Mouse (Mus musculus): ENCODE data around the gene Celf1.

Gene Celf1

GRCm38 (mm10) chr2:91065544-91065943 is 125.4 kb downstream of the Celf1 start:
- DNase-seq, result peak in 1 of 2 experiments; percentile 56

- no peak for DNase-seq
Measured at GRCm38 (mm10) chr2:91066455-91066854, 126.3 kb downstream of the Celf1 start.

GRCm38 (mm10) chr2:91068162-91068871 is 128.1 kb downstream of the Celf1 start:
- DNase-seq, result no peak

- DNase-seq, result no peak
Measured at GRCm38 (mm10) chr2:91068872-91069165, 128.6 kb downstream of the Celf1 start.
